Mouse (Mus musculus) MEL (cell line): Measurements from ENCODE around the gene Cpm.

ENCODE experiments used
- BHLHE40 ChIP-seq: IDR thresholded peaks from 2 replicates; pipeline ENCODE4 v1.6.1; 2012; ENCODE audit warnings: low read depth, mild to moderate bottlenecking, inconsistent platforms, low read length, improper control_type of control experiment, borderline replicate concordance
- CTCF ChIP-seq, 3 experiments: IDR thresholded peaks in 2 of 3; conservative IDR thresholded peaks in 1 of 3; 2 replicates each; pipeline ENCODE4 v1.5.1; 2011 to 2012; ENCODE audit warnings: low read length in 3 of 3, low read depth in 2 of 3, mild to moderate bottlenecking in 2 of 3, improper control_type of control experiment in 1 of 3, inconsistent platforms in 1 of 3, mixed read lengths in 1 of 3, moderate library complexity in 1 of 3; ENCODE audit not compliant: control insufficient read depth in 1 of 3, insufficient read depth in 1 of 3, poor library complexity in 1 of 3, severe bottlenecking in 1 of 3
- EP300 ChIP-seq, 2 experiments: IDR thresholded peaks; 2 replicates each; pipeline ENCODE4 v1.6.1; 2011; ENCODE audit warnings: improper control_type of control experiment in 2 of 2, low read length in 2 of 2, low read depth in 1 of 2, mild to moderate bottlenecking in 1 of 2
- GATA1 ChIP-seq: IDR thresholded peaks from 2 replicates; pipeline ENCODE4 v1.6.1; 2011; ENCODE audit warnings: low read depth, low read length, improper control_type of control experiment
- MAX ChIP-seq: IDR thresholded peaks from 2 replicates; pipeline ENCODE4 v1.6.1; 2011; ENCODE audit warnings: low read length, improper control_type of control experiment
- NELFE ChIP-seq: IDR thresholded peaks from 2 replicates; pipeline ENCODE4 v1.6.1; 2011; ENCODE audit warnings: low read depth, low read length, improper control_type of control experiment
- NRF1 ChIP-seq: IDR thresholded peaks from 2 replicates; pipeline ENCODE4 v1.6.1; 2014; ENCODE audit warnings: low read depth, mild to moderate bottlenecking, inconsistent platforms, low read length, improper control_type of control experiment, moderate library complexity; ENCODE audit not compliant: poor library complexity, insufficient read depth, severe bottlenecking
- POLR2A ChIP-seq, 2 experiments: IDR thresholded peaks; 2 replicates each; pipeline ENCODE4 v1.6.1; 2011 to 2012; ENCODE audit warnings: low read length in 2 of 2, mild to moderate bottlenecking in 2 of 2, control low read depth in 1 of 2, improper control_type of control experiment in 1 of 2, low read depth in 1 of 2, moderate library complexity in 1 of 2; ENCODE audit not compliant: control insufficient read depth in 1 of 2, insufficient read depth in 1 of 2, poor library complexity in 1 of 2
- POLR2AphosphoS2 ChIP-seq: IDR thresholded peaks from 2 replicates; pipeline ENCODE4 v1.6.1; 2011; ENCODE audit warnings: low read length, improper control_type of control experiment
- RAD21 ChIP-seq: IDR thresholded peaks from 2 replicates; pipeline ENCODE4 v1.6.1; 2011; ENCODE audit warnings: mild to moderate bottlenecking, low read depth, low read length, improper control_type of control experiment
- TCF12 ChIP-seq: IDR thresholded peaks from 2 replicates; pipeline ENCODE4 v1.6.1; 2014; ENCODE audit warnings: low read depth, mild to moderate bottlenecking, inconsistent platforms, low read length, improper control_type of control experiment, moderate library complexity
- USF1 ChIP-seq: IDR thresholded peaks from 2 replicates; pipeline ENCODE4 v1.6.1; 2014; ENCODE audit warnings: low read depth, mild to moderate bottlenecking, inconsistent platforms, low read length, improper control_type of control experiment, moderate library complexity
- USF2 ChIP-seq, 2 experiments: IDR thresholded peaks; 2 replicates each; pipeline ENCODE4 v1.6.1; 2011 to 2012; ENCODE audit warnings: improper control_type of control experiment in 2 of 2, low read length in 2 of 2, borderline replicate concordance in 1 of 2, inconsistent platforms in 1 of 2, low read depth in 1 of 2, mild to moderate bottlenecking in 1 of 2; ENCODE audit not compliant: insufficient read depth in 1 of 2
- ZNF384 ChIP-seq: IDR thresholded peaks from 2 replicates; pipeline ENCODE4 v1.6.1; 2012; ENCODE audit warnings: low read depth, mild to moderate bottlenecking, inconsistent platforms, low read length, improper control_type of control experiment

DNA sequence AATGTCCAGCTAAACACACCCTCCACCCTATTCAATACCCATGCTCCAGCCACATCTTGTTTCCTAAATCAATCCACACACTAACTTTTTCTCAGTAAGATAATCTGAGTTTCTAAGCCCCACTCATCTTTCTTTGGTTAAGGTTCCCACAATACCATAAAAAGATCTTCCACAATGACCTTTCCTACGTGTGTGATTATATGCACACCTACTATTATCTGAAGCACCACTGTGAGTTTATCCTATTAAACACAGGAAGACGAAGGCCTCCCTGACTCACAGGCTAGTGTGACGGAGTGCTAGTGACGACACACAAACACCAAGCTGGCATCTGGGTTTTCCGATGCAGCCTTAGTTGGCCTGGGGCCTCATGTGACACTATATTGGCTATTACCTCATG is 63.7 kb downstream of the Cpm start:
- TF ChIP-seq GATA1 (no peak), NRF1 (no peak), CTCF (IDR thresholded peaks at IDR 0.05 in 2 of 3, conservative IDR thresholded peaks at IDR 0.05 in 1 of 3; ENCODE audit: control insufficient read depth in 1 of 3, insufficient read depth in 1 of 3, low read depth in 2 of 3, low read length in 3 of 3, poor library complexity in 1 of 3, severe bottlenecking in 1 of 3) (no peak), POLR2A (IDR thresholded peaks at IDR 0.05; ENCODE audit: control insufficient read depth in 1 of 2, insufficient read depth in 1 of 2, low read depth in 1 of 2, low read length in 2 of 2, poor library complexity in 1 of 2) (no peak), TCF12 (no peak), NELFE (no peak), BHLHE40 (no peak), USF2 (IDR thresholded peaks at IDR 0.05; ENCODE audit: borderline replicate concordance in 1 of 2, insufficient read depth in 1 of 2, low read depth in 1 of 2, low read length in 2 of 2) (no peak), ZNF384 (no peak), RAD21 (no peak), USF1 (no peak), EP300 (IDR thresholded peaks at IDR 0.05; ENCODE audit: low read depth in 1 of 2, low read length in 2 of 2) (no peak), MAX (no peak), POLR2AphosphoS2 (no peak)
